Mouse (Mus musculus) ES-CJ7 (cell line): ENCODE measurements at regions not wholly inside any gene's neighbourhood (a gene's known extent, or its start where the extent isn't known, plus 50 kb on each side); places are given as distances from the start of the nearest gene placed in this dataset.
"Not testable (repeated sequence)": the region's sequence is repeated elsewhere in the genome, so short reads cannot be mapped to it uniquely, and the experiment has no call there.

Experiments
- DNase-seq: peaks from one replicate; pipeline ENCODE4 v3.0.0; 2011; ENCODE audit warnings: low read depth, low spot score

DNA sequence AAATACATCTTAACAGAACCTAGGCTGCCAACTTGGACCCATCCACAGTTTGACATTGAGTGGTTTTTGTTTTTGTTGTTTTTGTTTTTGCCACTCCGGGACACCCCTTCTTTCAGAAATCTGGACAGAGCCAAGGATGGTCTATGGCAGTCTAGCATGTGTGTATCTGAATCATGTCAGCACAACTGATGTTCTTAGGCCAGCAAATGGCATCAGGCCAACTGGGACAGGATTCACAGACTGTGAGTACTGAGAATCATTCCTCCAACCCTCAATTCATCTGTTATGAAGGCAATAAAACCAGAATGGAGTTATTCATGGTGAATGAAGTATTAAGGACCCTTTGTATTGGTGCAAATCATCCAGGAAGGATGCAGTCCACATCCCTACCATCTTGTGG lies 1372.5 kb upstream of the Rag2 start:
- DNase-seq = no peak

DNA sequence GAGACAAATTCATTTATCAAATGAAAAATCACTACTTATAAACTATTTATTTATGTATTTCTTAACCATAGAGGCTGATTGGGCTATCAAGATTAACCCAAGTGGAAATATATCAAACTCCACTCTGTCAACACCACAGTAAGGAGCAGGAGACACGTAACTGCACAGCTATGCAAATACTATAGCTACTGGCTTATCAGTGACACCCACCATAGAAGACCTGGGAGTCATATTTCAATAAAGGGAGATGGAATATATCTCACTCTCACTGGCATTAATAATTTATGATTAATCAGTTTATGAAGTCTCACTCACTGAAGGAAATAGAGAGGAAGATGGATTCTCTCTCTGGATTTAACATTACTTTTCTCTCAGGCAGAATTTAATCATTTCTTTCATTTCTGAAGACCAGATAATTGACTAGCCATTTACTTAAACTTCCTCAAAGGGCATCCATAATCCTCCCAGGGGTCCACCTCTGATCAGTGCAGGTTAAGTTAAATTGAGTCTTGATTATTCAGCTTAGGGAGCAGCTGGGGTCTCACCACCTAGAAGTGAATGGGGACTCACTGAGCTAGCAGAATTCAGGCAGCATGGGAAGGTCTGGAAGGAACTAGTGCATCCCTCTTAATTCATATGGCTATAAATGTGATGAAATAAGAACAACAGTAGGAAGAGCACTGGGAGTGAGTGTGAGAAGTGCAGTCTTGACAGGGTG lies 1365.2 kb upstream of the Rag2 start:
- DNase-seq = no peak

DNA sequence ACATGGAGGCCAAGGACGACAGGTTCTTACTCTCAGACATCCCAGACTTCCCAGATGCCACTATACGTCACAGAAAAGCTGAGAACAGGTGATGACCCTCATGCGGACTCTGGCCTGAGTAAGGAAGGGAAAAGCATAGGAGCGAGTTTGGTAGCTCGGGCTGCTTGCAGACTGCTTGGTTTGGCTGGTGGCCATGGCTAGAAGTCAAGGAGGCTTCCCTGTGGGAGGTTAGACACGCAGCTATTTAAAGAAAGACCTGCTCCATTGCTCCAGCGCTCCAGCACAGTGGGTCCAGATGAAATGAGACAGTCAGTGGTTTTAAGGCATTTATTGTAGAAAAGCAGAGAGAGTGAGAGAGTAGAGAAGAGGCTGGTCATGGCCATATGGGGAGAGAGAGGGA lies 1318.0 kb upstream of the Rag2 start:
- no peak for DNase-seq

DNA sequence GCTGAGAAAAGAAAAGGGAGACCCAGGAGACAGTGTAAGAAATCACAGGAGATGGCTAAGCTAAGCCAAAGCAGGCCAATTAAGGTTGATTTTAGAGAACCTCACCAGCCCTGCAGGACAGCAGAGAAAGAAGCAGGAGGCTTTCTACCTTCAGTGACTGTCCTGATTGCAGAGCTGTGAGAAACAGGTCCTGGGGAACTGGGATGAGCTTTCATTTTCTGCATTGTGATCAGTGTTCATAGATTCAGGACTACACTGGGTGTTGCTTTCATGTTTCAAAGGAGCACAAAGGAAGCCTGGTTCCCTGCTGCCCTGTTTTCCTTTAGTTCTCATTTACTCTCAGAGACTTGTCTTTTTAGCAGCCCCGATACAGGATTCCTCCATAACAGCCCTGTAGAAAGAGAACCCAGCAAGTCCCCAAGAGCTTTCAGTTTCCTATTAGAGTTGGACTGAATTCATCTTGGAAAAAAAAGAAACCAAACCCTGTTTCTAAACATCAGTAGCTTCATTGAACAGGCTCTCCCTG lies 1311.7 kb upstream of the Rag2 start:
- DNase-seq = no peak

DNA sequence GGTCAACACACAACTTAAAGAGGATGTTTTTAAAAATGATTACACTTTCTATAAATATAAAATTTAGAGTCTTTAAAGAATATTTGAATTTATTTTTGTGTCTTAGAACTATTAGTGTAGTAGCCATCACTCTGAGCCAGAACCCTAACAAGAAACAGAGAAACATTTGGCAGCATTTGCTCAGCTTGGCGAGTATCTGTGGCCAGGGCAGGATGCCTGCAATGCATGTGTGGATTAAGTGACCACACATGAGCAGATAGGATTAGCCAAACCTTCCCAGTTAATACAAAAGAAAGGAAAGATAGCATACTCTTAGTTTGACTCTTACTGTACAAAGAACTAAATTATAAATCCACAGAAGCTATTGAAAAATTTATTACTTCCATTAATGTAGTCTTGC lies 1304.1 kb upstream of the Rag2 start:
- no peak for DNase-seq

DNA sequence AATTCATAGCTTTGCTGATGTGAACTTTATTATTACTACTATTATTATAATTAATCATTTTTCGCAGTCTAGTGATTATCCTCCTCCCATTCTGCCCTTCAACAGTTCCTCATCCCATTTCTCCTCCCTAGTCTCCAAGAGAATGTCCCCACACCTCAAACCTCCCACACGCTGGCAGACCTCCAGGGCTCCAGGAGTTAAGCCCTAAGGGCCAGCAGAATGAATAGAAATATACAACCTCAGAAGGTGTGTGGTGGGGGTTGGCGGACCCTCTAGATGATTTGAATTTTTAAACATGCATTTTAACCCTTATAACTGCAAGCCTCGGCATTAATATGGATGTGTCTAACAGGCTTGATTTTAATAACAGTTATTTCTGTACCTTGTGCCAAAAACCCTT lies 1283.8 kb upstream of the Rag2 start:
- DNase-seq = no peak

DNA sequence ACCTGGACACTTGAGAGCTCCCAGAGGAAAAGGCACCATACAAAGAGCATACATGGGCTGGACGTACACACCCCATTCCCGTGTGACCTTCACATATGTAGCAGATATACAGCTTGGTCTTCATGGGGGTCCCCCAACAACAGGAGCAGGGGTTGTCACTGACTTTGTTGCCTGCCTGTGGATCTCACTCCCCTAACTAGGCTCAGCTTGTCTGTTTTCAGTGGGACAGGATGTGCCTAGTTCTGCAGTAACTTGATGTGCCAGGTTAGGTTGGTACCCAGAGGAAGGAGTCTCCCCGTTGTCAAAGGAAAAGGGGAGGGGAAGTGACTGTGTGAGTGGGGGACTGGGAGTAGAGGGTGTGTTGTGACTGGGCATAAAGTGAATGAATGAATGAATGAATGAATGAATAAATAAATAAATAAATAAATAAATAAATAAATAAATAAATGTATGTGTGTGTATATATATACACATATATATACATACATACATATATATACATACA lies 1279.5 kb upstream of the Rag2 start:
- no peak for DNase-seq

DNA sequence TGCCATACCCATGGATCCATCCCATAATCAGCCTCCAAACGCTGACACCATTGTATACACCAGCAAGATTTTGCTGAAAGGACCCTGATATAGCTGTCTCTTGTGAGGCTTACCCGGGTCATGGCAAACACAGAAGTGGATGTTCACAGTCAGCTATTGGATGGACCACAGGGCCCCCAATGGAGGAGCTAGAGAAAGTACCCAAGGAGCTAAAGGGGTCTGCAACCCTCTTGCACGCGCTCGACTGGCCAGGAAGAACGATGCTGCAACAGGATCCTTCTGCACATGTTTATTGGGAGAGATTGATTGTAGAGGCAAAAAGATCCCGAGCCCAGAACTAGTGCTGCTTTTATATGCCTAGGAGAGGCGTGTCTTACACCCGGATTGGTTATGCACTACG lies 1258.9 kb upstream of the Rag2 start:
- DNase-seq = not testable (repeated sequence)

DNA sequence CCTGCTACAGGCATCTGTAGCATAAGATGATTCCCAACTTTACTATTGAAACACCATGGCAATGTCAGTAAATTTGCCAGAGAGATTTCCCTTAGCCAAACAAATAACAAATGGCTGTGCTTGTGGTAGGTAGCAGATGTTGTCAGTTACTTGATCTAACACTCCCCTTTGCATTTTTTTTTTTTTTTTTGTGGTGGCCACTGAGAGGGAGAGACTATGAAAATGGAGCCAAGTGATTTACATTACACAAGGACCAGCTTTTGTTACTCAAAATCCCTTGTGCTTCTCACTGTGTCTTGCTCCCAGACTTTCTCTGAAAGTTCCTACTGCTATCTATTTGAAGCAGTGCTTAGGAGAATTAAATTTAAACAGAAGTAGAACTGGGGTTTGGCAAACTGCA lies 1224.7 kb upstream of the Rag2 start:
- DNase-seq = peak; percentile 42

DNA sequence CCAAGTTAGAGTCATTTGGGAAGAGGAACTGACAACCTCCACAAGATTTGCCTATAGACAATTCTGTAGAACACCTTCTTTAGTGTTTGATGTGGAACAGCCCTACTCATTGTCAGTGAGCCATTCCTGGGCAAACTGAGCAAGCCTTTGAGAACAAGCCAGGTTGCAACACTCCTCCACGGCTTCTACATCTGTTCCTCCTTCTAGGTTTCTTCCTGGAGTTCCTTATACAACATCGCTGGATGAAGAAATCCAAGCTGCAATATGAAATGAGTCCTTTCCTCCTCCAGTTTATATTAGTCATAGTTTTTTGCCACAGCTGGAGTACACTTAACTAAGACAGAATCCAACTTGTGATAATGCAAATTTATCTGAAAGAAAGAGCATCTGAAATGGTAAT lies 1197.9 kb upstream of the Rag2 start:
- no peak for DNase-seq

DNA sequence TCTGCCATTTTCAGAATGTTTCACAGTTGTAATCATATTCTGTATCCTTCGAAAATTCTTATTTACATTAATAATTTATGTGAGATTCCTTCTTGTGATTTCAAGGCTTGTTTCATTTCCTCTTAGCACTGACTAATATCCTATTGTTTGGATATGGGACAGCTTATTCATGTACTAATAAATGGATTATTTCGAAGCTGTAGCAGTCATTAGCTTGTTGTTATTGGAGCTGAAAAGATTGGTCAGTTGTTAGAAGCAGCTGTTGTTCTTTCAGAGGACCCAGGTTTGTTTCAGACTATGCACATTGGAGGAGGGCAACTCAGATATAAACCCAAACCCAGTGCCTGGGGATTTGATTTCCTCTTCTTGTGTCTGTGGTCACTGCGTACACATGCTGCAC lies 1189.5 kb upstream of the Rag2 start:
- DNase-seq = no peak

DNA sequence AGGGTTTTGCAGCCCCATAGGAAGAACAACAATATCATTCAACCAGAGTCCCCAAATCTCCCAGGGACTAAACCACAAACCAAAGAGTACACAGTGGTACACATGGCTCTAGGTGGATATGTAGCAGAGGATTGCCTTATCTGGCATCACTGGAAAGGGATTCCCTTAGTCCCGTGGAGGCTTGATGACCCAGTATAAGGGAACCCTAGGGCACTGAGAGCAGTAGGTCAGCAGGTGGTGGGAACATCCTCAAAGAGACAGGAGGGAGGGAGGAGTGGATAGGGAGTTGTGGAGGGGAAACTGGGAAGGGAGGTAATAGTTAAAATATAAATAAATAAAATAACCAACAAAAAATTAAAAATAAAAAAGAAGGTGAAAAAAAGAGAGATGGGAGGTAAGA lies 1178.7 kb upstream of the Rag2 start:
- no peak for DNase-seq

DNA sequence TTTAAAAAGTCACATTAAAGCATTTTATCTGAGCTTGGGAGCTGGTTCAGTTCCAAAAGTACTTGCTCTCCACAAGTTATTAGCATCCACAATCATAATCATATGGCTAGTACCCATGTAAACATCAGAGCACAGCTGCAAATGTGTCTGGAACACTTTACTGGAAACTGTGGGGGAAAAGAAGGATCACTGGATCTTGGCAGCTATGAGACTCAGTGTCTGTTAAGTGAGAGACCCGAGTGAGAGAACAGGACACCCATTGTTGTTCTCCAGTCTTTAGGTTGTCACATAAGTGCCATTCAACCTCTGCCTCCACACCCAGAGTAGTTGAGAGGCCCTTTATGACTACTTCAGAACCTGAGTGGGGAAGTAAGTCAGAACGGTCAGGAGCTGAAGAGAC lies 1178.2 kb upstream of the Rag2 start:
- no peak for DNase-seq

DNA sequence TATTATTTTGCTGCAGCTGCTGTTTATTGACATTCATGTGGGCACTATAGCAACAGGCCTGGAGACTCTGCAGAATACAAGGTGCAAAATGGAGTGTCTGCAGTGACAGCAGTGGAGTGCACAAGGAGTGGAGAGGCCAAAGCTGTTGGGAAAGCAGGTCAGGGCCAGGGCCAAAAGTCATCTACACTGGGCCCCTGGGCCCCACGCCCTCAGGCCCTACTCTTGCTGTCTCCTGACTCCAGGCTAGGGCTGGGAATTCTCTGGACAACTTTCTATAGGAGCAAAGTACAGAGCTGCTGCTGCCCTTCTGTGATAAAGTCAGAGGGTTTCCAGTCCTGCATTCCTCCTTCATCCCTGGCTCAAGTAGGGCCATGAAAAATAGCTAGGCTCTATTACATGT lies 1164.9 kb upstream of the Rag2 start:
- not testable (repeated sequence) for DNase-seq

DNA sequence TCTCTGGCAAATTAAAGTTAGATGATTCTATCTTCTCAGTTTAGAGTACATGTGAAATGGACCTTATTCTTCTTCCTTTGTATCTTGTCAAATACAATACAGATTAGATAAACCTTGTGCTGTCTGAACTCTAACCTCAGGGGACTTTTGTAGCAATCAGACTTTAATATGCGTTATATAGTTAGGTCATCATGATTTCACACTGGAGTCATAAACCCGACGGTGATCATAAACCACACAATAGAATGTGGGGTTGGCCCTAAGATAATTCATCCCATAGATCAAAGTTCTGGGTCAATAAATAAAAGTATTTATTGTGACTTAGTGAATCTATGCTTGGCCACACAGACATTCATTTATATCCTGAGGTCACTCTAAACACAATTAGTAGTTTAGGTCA lies 1138.3 kb upstream of the Rag2 start:
- DNase-seq = not testable (repeated sequence)

DNA sequence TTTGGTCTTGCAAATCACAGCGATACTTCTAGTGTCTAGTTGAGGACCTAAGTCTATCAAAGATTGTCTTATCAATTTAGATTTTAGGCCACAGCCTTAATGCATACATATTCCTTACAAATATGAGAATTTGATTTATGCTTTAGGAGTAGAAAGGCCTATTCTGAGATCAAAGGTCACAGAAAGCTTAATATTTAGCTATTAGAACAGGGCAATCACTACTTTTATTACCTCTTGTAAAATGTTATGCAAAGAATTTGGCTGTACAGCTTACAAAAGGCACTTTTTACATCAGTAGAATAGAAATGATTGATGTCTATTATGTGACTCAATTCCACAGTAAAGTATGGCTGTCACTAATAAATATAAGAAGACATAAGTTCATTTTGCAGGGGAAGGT lies 1119.4 kb upstream of the Rag2 start:
- not testable (repeated sequence) for DNase-seq
